In genomic region chr5:36742126-36742848, GRCm38 (mm10) we compare ENCODE assay signal across 9 mouse cellular contexts. TPM values are rescaled to one million over a fixed set of nuclear protein-coding genes. Genes with fewer than 3 reads are reported as not detected.
DNase-seq lines count a peak whose midpoint lies in the region; ATAC-seq and TF ChIP-seq lines count a peak whose summit lies in the region.
"Had no signal": no experiment of that assay in that cellular context is flagged by ENCODE, and none has a peak within 500 bp of the region (broad histone marks: within the 10 kb centered on the region; RNA-seq: fewer than 3 reads in every experiment).

No protein-coding gene starts in this region.

- H3K27ac ChIP-seq in neural tube, embryonic 15.5 days (replicated peaks) = no peak overlapping the region
- H3K27ac ChIP-seq in kidney, adult 2 months (ENCODE audit: insufficient read depth, low read depth, low read length) = no peak overlapping the region
- no peak overlapping the region for H3K27ac ChIP-seq in limb, embryonic 14.5 days (replicated peaks; ENCODE audit: low read depth, low read length)

- H3K36me3 ChIP-seq in neural tube, embryonic 15.5 days = no peaks in the 10 kb centered on the region
- no peaks in the 10 kb centered on the region for H3K36me3 ChIP-seq in kidney, adult 2 months (ENCODE audit: control insufficient read depth, insufficient read depth, low read length)
- H3K36me3 ChIP-seq in limb, embryonic 14.5 days (ENCODE audit: control insufficient read depth, insufficient read depth, low read length) = peaks cover 5% of the 10 kb centered on the region

- peak; percentile 90 for DNase-seq in neural tube, embryonic 10.5 days (ENCODE audit: extremely low spot score, low spot score)
- DNase-seq in cerebellum, postnatal 25 days = peak; percentile 90 to 93
- peak; percentile 76 to 83 for DNase-seq in gastrocnemius, postnatal 36 days
- DNase-seq in kidney, adult 2 months = peak; percentile 85
- DNase-seq in limb, embryonic 14.5 days (ENCODE audit: low spot score) = peak; percentile 38
- peak; percentile 75 for DNase-seq in testis, postnatal 14 days (ENCODE audit: low spot score)

- TF ChIP-seq POLR2A in kidney, adult 2 months (IDR thresholded peaks at IDR 0.05; ENCODE audit: low read depth, low read length) = no peak
- no peak for TF ChIP-seq POLR2A in limb, embryonic 14.5 days (IDR thresholded peaks at IDR 0.05; ENCODE audit: borderline replicate concordance, extremely low read depth, insufficient read depth, insufficient read length)

- peaks cover 13% of the 10 kb centered on the region for H3K4me1 ChIP-seq in neural tube, embryonic 15.5 days
- peaks cover 8% of the 10 kb centered on the region; the same call in 1 of the 2 replicates for H3K4me1 ChIP-seq in kidney, adult 2 months (ENCODE audit: control insufficient read depth, insufficient read depth, low read length)
- peaks cover 7% of the 10 kb centered on the region for H3K4me1 ChIP-seq in limb, embryonic 14.5 days (ENCODE audit: control insufficient read depth, insufficient read depth, low read length)

- no peak overlapping the region for H3K4me3 ChIP-seq in neural tube, embryonic 15.5 days (replicated peaks)
- peak overlapping the region; percentile 28 for H3K4me3 ChIP-seq in kidney, adult 2 months (ENCODE audit: insufficient read depth, low read depth, low read length)
- no peak overlapping the region for H3K4me3 ChIP-seq in limb, embryonic 14.5 days (replicated peaks; ENCODE audit: low read length)
- H3K4me3 ChIP-seq: erythroblast, embryonic 14.5 days had no signal

- no peak overlapping the region; the same call in 1 of the 2 replicates for H3K4me2 ChIP-seq in neural tube, embryonic 15.5 days
- H3K4me2 ChIP-seq in limb, embryonic 14.5 days (replicated peaks; ENCODE audit: low read depth, low read length, severe bottlenecking) = no peak overlapping the region

- no peaks in the 10 kb centered on the region for H3K9me3 ChIP-seq in neural tube, embryonic 15.5 days (replicated peaks)
- no peaks in the 10 kb centered on the region for H3K9me3 ChIP-seq in limb, embryonic 14.5 days (ENCODE audit: control insufficient read depth, low read length)

- intact Hi-C loops in gastrocnemius, postnatal 36 days (cut with DNase I) = loop anchor here (2.0 to 10.0 kb wide), 2 partner anchors 157 to 279 kb away; no protein-coding TSS in a partner anchor

- TF ChIP-seq CTCF in kidney, adult 2 months (conservative IDR thresholded peaks at IDR 0.05; ENCODE audit: insufficient read depth, insufficient read length, low read depth, low read length) = peak; percentile 97

- H3K9ac ChIP-seq in neural tube, embryonic 15.5 days (replicated peaks) = no peak overlapping the region
- no peak overlapping the region for H3K9ac ChIP-seq in limb, embryonic 14.5 days (ENCODE audit: low read depth, low read length, severe bottlenecking)

- 41% methylated on average over 16 of the region's 16 CpGs for WGBS in neural tube, embryonic 15.5 days
- WGBS in kidney, adult 2 months = 29% methylated on average over 16 of the region's 16 CpGs
- WGBS in limb, embryonic 14.5 days = 44% methylated on average over 16 of the region's 16 CpGs

- H3K27me3 ChIP-seq in neural tube, embryonic 15.5 days (replicated peaks) = no peaks in the 10 kb centered on the region
- H3K27me3 ChIP-seq in kidney, adult 2 months (replicated peaks; ENCODE audit: control insufficient read depth, insufficient read depth, low read length) = no peaks in the 10 kb centered on the region
- H3K27me3 ChIP-seq in limb, embryonic 14.5 days (ENCODE audit: control insufficient read depth, insufficient read depth, low read length) = no peaks in the 10 kb centered on the region

- ATAC-seq in neural tube, embryonic 15.5 days (ENCODE audit: low FRiP score) = no peak
- ATAC-seq in limb, embryonic 14.5 days (ENCODE audit: low FRiP score, low read depth) = 0 out of 2 replicates have a peak, but pooled peaks have one; percentile 30
- ATAC-seq in neutrophil, adult 5-6 weeks (ENCODE audit: extremely low read depth, insufficient number of reproducible peaks, low FRiP score, poor library complexity, severe bottlenecking) = peak; percentile 64; the same call in 1 of the 2 replicates

RNA-seq across cellular contexts. Expression of gene Bloc1s4, which starts 6.2 kb away (rescaled TPM):
- 26.3 and 30.0 TPM in 2 replicates for polyA plus RNA-seq in neural tube, embryonic 15.5 days (2015; fragmentation: Nextera tagmentation; extraction: Ambion mirVana)
- 1 to 10 TPM; 6.7 to 7.8 TPM for total RNA-seq in gastrocnemius, postnatal 36 days (2021)
- polyA plus RNA-seq in kidney, adult 2 months (2012; rRNA removed) = 15.8 and 21.1 TPM in 2 replicates
- 25.8 and 35.3 TPM in 2 replicates for polyA plus RNA-seq in limb, embryonic 14.5 days (2012; rRNA removed)
- polyA plus RNA-seq in limb, embryonic 14.5 days (2014; fragmentation: Nextera tagmentation; extraction: Ambion mirVana) = 27.1 and 28.6 TPM in 2 replicates
- total RNA-seq in neutrophil, adult 5-6 weeks (2017) = 20.6 and 23.5 TPM in 2 replicates

RNA-seq across cellular contexts. Expression of gene D5Ertd579e, which starts 46.5 kb away (rescaled TPM):
- 26.6 and 29.1 TPM in 2 replicates for polyA plus RNA-seq in neural tube, embryonic 15.5 days (2015; fragmentation: Nextera tagmentation; extraction: Ambion mirVana)
- 10 to 100 TPM; 70.4 to 74.0 TPM for total RNA-seq in gastrocnemius, postnatal 36 days (2021)
- polyA plus RNA-seq in kidney, adult 2 months (2012; rRNA removed) = 22.1 and 23.1 TPM in 2 replicates
- polyA plus RNA-seq in limb, embryonic 14.5 days (2012; rRNA removed) = 21.2 and 21.6 TPM in 2 replicates
- polyA plus RNA-seq in limb, embryonic 14.5 days (2014; fragmentation: Nextera tagmentation; extraction: Ambion mirVana) = 20.8 and 24.8 TPM in 2 replicates
- 40.3 and 40.4 TPM in 2 replicates for total RNA-seq in neutrophil, adult 5-6 weeks (2017)

RNA-seq across cellular contexts. Expression of gene Mrfap1, which starts 54.3 kb away (rescaled TPM):
- polyA plus RNA-seq in neural tube, embryonic 15.5 days (2015; fragmentation: Nextera tagmentation; extraction: Ambion mirVana) = 315 and 350 TPM in 2 replicates
- 100 to 1,000 TPM; 218 to 221 TPM for total RNA-seq in gastrocnemius, postnatal 36 days (2021)
- 90.9 and 114 TPM in 2 replicates for polyA plus RNA-seq in kidney, adult 2 months (2012; rRNA removed)
- 260 and 273 TPM in 2 replicates for polyA plus RNA-seq in limb, embryonic 14.5 days (2012; rRNA removed)
- 638 and 692 TPM in 2 replicates for polyA plus RNA-seq in limb, embryonic 14.5 days (2014; fragmentation: Nextera tagmentation; extraction: Ambion mirVana)
- 192 and 198 TPM in 2 replicates for total RNA-seq in neutrophil, adult 5-6 weeks (2017)

Comparison
In these comparisons a context has a peak if more than half of its experiments do, and no peak if none do; other contexts are left out.
1. DNase-seq: peak in every context shown above with its lines; median percentile 92 in cerebellum, postnatal 25 days; 90 in neural tube, embryonic 10.5 days; 85 in kidney, adult 2 months; 80 in gastrocnemius, postnatal 36 days; 75 in testis, postnatal 14 days; 38 in limb, embryonic 14.5 days.